Mouse (Mus musculus) erythroid progenitor cell, adult 5-6 weeks (primary cell): ENCODE data around the gene Sec1. TPM values are rescaled to one million over a fixed set of nuclear protein-coding genes. Genes with fewer than 3 reads are reported as not detected.
"Not testable (repeated sequence)": the region's sequence is repeated elsewhere in the genome, so short reads cannot be mapped to it uniquely, and the experiment has no call there.

Source experiments
- ATAC-seq: replicated peaks from 2 replicates; pipeline ENCODE4 v1.8.0; 2016; ENCODE audit warnings: moderate number of reproducible peaks, mild to moderate bottlenecking, moderate TSS enrichment, inconsistent platforms; ENCODE audit not compliant: poor library complexity, low FRiP score, severe bottlenecking
- total RNA-seq, 2 experiments: library from RNA; stranded (forward) in 1 of 2; stranded (reverse) in 1 of 2; fragments of 150-400 nt in 1 of 2; fragments of 186-747, 209-891 nt in 1 of 2; gene quantifications; 2 replicates each; pipeline versions ENCODE4 v1.2.3 to v1.2.4; 2015 to 2017; ENCODE audit warnings: low replicate concordance in 2 of 2

Gene Sec1
- total RNA-seq, 2 experiments from 2014 or later, result not detected

DNA sequence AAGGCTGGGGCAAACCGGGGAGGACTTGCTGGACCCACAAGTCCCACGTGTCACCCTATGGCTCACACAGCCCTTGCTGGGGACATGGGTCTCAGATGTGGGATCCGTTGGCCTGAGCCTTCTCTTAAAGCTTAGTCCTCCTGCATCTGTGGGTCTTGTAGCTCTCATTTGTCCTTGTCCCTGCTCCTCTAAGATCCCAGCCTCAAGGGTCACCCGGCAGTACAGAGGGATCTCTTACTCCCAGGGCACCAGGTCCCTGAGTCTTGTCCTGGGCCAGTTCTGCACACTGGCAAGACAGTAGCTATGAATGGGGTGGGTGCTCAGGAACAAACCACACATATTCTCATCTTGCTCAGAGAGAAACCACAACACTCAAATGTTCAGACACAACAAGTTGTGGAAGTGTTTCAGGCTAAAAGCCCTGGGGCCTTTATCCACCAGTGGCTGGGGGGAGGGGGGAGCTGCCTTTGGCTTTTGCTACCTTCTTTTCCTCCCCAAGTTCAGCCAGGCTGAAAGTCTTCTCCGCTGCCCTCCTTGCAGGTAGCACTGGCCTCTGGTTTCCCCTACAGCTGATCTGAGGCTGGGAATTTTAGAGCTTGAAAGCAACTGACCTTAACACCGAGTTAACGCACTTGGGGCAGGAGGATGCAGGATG is 10.7 kb downstream of the Sec1 start, which contains the start of gene Ntn5:
Gene Ntn5 (plus strand): TSS at position 627 of the 655 bp plus-strand sequence.
- ATAC-seq, result no peak

DNA sequence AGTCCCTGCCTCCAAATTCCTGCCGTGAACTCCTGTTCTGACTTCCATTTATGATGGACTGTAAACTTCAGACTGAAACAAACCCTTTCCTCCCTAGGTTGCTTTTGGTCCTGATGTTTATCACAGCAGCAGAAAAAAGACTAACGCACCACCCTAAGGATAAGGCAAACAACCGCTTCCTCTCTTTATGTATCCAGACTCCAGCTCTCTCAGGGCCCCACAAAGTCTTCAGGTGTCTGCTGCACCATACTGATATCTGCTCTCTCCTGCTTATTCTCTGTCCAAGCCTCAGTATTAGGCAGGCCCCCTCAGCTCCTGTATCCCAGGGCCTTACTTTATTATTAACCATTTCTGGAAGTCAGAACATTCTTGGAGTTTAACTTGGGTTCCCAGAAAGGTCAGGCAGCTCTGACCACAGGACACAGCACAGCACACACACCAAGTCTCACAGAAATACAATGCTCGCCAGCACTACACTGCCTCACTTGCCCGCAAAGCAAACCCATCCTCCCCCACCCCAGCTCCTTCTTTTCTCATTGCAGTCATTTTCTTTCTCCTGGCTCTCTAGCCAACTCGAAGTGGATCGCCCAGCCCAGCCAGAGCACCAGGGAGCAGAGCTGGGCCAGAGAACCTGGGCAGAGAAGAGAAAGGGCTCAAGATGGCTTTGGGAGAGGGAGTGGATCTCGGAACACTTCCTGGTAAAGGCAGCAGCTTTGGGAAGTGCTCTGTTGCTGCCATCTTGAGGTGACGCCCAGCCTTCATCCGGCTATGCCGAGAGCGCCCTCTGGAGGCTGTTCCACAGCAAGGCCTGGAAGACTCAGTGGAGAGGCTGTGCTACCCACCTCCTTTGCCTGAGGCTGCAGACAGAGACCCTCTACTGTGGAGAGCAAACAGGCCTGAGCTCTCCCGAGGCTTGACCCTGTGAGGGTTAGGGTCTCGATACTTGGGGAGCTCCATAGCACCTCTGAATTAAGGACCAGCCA is 11.8 kb downstream of the Sec1 start:
- peak; percentile 50; the same call in 1 of the 2 replicates for ATAC-seq

DNA sequence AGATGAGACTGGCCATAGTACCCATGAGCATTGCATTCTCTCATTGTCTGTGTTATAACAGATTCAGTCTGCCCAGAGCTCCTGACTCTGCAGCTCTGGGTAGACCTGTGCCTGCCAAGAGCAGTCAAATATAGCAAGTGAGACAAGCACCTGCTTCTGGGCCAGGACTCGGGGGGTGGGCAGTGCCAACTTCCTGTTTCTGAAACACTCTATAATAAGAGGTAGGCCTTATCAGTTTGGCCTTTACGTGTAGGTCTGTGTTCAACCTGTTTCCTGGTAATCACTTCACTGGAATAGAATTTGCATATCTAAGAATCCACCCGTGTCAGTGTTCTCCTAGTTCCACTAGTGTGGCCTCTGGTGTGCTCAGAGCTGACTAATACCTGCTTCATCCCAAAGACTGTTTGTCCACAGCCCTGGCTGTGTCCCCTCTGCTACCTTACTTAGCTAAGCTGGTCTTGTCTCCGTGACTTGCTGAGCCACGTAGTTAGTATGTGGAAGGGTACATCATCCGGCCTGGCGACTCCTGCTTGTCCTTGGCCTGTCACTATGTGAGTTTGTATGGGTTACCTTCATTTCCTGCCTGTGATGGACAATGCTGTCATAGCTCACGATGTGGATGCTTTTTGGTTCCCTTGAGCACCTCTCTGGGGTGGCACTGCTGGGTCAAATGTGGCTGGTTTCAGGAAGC is 13.0 kb downstream of the Sec1 start:
- no peak for ATAC-seq

DNA sequence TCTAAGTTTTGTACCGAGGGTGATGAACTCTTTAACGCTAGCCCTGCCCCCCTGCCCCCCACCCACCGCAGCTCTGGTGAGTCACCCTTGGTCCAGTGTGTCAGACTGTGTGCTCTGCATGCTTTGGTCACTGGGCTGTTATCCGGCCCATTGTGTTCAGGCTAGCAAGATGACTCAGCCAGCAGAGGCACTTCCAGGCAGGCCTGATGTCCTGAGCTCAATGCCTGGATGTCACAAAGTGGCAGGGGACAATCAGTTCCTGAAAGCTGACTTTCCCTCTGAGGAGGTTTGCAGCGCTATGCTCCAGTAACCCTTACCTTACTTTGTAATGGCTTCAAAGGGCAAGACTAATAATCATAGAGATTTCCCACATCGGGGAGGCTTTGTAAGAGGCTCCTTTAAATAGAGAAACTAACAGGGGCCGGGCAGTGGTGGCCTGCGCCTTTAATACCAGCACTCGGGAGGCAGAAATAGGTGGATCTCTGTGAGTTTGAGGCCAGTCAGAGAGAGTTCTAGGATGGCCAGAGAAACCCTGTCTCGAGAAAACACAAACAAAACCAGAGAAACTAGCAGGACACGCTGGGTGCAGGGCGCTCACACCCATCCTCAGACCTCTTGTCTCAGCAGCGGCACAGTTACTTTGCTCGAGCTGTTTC is 14.1 kb downstream of the Sec1 start:
- ATAC-seq, result no peak

DNA sequence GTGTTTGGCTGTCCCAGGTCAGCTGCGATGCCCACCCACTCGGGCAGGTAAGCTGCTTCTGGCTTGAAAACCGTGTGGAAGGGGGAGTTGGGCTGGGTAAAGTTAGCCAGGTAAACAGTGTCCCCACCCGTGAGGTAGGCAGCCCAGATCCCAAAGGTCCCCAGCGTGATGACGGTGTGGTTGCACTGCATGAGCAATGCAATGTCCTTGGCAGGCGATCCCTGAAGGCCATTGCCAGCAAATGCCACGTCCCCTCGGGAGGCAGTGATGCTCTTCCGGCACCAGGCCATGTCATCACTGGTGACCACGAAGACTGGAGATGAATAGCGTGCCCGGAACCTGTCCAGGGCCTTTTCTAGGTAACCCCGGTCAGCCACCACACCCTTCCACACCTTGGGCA is 15.7 kb downstream of the Sec1 start:
- no peak for ATAC-seq

DNA sequence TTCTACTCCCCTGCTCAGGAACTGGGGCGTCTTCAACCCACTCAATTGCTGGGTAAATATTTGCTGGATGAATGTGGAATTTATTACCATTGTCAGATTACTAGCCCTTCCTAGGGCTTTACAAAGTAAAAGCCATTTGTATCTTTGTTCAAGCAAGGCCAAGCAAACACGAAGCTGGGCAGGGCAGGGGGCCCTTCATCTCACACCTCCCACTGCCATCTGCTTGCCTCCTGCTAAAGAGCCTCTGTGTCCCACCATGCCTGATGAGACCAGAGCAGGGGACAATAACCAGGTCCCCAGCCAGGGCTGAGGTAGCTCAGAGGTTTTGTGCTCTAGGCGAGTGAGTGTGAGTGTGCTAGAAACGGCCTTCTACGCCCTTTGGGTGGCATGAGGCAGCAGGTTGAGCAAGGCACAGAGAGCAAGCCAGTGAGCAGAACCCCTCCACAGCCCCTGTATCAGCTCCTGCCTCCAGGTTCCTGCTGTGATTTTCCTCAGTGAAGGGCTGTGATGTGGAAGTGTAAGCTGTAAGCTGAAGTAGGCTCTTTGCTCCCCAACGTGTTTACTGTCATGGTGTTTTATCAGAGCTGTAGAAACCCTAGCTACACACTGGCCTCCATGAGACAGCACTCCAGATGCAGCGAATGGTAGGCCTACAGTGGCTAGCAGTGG is 16.4 kb downstream of the Sec1 start:
- ATAC-seq, result no peak

DNA sequence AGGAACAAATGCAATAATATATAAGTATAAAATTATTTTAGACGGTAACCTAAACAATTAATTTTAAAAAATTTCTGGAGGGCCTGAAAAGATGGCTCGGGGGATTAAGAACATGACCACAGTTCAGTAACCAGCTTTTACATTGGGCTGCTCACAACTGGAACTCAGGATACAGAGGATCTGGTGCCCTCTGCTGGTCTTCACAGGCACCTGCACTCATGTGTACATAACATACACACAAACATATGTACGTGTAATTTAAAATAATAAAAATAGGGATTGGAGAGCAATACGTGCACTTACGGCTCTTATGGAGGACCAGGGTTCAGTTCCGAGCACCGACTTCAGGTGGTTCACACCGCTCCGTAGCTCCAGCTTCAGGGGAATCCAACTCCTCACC is 25.3 kb downstream of the Sec1 start:
- ATAC-seq, result no peak

DNA sequence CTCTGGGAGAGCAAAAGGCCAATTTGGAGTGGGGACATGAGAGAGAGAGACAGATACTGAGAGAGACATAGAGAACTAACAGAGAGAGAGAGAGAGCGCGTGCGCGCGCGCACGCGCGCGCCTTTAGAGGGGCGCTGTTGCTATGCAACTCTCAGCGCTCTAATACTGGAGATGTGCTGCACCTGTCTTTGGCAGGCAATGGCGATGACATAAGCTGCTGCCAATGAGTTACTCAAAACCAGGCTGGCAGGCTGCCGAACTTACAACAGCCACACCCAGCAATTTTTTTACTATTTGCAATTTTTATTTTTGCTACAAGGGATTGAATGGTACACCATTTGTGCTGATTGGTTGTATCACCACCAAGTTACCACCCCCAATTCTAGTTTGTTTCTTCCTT is 26.4 kb downstream of the Sec1 start:
- ATAC-seq, result no peak

DNA sequence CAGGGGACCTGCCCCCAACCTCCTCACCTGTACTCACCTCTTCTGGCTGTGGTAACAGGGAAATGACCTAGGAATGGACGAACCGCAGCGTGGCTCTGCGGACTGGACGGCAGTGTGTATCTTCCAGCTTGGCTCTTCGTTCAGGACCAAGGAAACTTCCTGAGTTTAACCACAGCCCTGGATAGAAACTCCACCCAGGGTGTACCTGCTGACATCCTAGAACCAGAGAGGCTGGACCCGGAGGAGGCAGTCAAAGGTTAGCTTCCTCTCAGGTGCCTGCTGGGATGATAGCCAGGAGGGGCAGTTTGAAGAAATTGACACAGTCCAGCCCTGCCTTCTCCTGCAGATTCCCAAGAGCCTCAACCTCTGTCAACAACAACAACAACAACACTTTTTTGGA is 28.0 kb downstream of the Sec1 start, which contains the start of gene Fut2:
Gene Fut2 (minus strand): TSS at position 234 of the 400 bp plus-strand sequence.
- ATAC-seq, result no peak; the same call in 1 of the 2 replicates

DNA sequence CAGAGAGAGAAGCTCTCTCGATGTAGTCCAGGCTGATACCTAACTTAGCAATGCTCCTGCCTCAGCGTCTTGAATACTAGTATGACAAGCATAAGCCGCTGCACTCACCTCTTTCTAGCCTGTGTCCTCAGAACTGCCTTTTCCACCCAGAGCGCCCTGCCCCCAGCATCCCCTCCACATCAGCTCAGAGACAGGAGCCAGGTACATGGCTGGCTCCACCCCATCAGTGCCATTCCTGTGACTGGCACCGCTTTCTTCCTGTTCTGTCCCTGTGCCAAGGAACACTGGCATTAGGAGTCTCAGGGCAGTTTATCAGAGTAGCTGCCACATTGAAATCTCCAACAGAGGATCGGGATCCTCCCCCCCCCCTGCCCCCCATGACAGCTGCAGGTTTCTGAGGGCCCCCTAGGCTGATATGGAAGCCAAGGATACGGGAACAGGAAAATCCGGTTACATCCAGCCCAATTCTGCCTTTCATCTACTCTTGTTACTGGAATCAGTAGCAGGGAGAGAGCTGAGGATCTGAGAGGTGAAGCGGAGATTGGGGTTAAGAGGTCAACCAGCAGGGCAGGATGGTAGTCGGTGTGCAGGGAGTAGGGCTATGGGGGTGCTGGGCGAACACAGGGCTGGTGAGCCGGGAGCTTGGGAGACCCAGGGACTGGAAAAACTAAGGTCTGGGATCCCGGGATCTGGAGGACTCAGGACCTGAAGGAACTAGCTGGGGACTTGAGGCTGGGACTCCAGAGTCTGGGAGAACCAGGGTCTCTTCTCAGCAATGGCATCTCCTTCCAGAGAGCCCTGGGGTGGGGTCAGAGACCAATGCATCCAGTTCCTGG is 28.7 kb downstream of the Sec1 start:
- ATAC-seq, result no peak

DNA sequence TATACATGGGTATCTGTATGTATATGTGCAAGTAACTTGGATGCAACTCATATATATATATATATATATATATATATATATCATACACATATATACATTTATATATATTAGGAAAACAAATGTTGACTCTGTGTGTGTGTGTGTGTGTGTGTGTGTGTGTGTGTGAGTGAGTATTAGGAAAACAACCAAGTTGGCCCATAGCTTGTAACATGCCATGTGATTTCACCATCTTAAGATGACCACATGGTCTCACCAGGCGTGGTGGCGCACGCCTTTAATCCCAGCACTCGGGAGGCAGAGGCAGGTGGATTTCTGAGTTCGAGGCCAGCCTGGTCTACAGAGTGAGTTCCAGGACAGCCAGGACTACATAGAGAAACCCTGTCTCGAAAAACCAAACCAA is 32.5 kb downstream of the Sec1 start:
- ATAC-seq, result not testable (repeated sequence)

DNA sequence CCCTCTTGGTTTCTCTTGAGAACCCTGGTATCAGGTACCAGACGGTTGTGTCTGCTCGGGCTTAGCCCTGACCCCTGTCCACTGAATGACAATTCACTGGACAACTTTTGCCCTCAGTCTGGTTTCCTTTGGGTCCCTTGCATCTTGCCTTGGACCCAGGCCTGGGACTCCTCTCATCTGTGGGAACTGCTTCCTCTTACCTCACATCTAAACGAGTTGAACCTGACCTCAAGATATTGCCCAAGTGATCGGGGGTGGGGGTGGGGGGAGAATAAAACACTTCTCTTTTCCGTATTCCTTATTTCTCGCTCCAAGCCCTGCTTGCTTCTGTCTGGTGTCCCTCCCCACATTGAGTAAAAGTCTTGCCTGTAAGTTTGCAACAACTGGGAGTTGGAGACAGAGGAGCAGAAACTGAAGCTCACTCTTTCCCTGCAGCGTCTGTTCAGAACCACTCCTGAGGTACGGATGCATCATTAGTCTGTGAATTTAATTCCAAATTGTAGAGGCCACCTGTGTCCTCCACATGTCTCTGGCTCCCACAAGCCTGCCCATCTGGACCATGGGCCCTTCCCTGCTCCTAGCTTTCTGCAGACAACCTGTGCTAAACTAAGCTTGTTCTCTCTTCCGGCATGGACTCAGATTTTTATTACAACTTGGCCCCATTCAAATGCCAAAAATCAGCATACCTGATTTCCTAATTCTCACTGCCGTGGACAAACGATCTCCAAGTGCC is 33.3 kb downstream of the Sec1 start:
- no peak for ATAC-seq

DNA sequence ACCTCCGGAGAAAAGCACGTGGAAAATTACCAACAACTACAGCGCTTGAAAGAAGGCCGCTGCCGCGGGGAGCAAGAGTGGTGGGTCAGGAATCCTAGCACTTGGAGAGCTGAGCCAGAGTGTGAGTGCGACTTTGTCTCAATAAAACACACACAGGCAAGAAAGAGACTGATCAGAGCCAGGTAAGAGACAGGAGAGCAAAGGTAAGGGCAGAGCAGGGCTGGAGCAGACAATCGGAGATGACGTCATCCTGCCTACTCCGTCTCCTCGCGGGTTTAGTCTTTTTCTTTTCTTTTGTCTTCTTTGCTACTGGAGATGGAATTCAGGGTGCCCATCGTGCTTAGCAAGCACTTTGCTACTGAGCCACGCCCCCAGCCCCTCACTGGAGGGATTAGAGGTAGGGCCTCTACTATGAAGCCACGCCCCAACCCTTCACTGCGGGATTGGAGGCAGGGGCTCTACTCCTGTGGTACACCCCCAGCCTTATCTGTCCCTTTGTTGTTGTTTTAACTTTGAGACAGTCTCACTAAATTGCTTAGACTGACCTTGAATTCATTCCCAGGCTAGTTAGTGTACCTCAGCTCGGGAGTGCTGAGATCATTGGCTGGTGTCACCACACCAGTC is 39.7 kb downstream of the Sec1 start:
- ATAC-seq, result no peak

DNA sequence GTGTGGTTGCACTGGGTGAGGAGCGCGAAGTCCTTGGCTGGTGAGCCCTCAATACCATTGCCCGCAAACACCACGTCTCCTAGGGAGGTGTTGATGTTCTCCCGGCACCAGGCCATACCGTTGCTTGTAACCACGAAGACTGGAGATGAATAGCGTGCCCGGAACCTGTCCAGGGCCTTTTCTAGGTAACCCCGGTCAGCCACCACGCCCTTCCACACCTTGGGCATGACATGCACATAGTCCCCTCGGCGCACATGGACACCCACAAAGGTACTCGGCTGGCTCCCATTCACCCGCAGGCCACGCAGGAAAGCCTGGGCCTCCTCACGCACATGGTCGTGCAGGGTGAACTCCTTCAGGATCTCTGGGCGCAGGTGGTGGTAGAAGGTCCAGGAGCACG is 43.7 kb downstream of the Sec1 start:
- ATAC-seq, result not testable (repeated sequence)

DNA sequence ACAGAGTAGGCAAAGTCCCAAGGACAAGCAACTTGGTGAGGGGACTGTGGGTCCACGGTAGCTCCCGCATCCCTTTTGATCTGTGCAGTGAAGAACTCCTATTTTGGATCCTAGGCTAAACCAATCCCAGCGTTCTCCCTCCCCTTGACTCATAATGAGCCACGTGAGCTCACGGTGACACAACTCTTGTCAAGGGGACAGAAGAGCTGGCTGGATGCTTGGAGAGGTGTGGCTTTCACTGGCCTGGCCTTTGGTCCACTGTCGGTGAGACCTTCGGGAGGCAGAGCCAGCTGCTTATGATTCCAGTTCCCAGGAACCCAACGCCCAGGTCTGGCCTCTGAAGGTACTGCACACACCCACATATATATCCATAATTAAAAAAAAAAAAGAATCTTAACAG is 44.9 kb downstream of the Sec1 start:
- no peak for ATAC-seq

DNA sequence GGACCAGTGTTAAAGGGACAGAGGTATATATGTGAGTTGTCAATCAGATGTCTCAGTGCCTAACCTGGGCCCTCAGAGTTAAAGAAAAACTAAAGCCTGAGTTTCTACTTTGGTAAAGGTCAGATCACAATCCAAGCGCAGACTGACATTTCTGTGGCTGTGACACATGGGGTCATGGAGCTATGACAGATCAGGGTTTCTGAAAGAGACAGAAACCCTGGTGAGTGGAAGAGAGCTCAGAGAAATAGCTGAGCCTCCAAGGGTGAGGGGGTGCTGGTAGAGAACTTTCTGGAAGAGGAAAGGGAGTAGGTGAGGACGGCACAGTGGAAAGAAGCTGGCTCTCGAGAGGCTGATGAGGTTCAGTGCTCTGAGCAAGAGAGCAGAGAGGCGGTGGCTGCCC is 47.5 kb downstream of the Sec1 start:
- no peak for ATAC-seq

DNA sequence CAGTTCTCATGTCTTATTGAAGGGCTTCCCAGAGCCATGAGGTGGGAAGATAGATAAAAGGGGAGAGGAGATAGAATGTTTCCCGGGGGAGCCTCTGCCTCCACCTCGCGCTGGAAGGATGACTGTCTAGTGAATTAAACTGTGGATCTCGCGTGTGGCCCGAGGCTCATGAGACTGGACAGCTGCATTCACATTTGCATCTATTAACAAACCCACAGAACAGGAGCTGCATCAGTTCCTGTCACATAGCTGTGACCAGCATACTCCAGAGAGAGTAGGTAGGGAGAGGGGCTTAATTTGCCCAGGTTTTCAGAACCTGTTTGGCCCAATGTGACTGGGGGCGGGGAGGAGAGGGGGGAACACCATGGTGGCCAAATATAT is 48.6 kb downstream of the Sec1 start:
- ATAC-seq, result no peak
